8 mouse cellular contexts compared by ENCODE assay signal in the genomic region with DNA sequence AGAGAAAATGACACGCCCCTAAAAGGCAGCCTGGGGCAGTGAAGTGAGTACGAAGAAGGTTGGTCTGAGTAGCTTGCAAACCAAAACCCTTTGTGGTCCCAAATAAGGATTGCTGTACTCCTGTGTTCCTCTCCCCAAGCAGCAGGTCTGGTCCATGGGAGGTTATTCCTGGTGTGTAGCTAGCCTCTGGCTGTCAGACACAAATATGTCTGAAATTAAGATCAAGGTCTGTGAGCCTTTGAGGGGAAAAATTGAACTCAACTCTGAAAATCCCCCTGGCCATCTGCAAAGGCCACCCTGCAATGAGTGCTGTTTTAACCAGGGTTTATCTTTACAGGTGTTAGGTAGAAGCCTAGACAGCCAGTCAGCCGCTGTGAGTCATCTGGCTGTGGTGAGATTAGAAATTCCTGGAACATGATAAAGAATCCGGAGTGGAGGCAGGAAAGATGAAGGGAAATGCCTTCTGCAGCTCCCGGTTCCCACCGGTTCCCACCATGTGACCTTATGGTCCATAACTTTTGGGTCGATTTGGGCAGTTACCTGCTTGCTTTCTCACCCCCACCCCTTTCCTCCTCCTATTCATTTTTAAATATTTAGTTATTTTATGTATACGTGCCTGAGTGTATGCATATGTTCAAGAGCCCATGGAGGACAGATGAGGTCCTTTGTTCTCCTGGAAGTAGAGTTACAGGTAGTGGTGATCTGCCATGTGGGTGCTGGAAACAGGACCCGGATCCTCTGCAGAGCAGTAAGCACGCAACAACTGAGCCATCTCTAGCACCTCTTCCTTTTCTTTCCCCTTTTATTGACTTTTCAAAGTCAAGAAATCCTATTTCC.
DNase-seq lines count a peak whose midpoint lies in the region; ATAC-seq and TF ChIP-seq lines count a peak whose summit lies in the region.

No protein-coding gene starts in this region.

- H3K4me1 ChIP-seq in heart, embryonic 12.5 days (replicated peaks), result peaks cover 9% of the 10 kb centered on the region
- H3K4me1 ChIP-seq in embryonic facial prominence, embryonic 10.5 days, result peaks cover 8% of the 10 kb centered on the region; the same call in 1 of the 2 replicates
- H3K4me1 ChIP-seq in intestine, postnatal 0 days (replicated peaks; ENCODE audit: control insufficient read depth, insufficient read depth, low read length), result no peaks in the 10 kb centered on the region
- peaks cover 4% of the 10 kb centered on the region; the same call in 1 of the 2 replicates for H3K4me1 ChIP-seq in midbrain, embryonic 16.5 days (ENCODE audit: control insufficient read depth, insufficient read depth, low read length)

- H3K27me3 ChIP-seq in heart, embryonic 12.5 days (replicated peaks), result peaks cover 7% of the 10 kb centered on the region; the same call in 1 of the 2 replicates
- H3K27me3 ChIP-seq in embryonic facial prominence, embryonic 10.5 days (replicated peaks; ENCODE audit: low read depth, poor library complexity, severe bottlenecking), result peaks cover 59% of the 10 kb centered on the region
- H3K27me3 ChIP-seq in intestine, postnatal 0 days (replicated peaks; ENCODE audit: control insufficient read depth, insufficient read depth, low read length), result peaks cover 19% of the 10 kb centered on the region
- H3K27me3 ChIP-seq in midbrain, embryonic 16.5 days (ENCODE audit: control insufficient read depth, insufficient read depth, low read depth, low read length), result peaks cover 24% of the 10 kb centered on the region

- no peak for DNase-seq in heart, postnatal 14 days
- DNase-seq in embryonic facial prominence, embryonic 10.5 days (ENCODE audit: low spot score), result peak; percentile 18
- no peak for DNase-seq in thymus, postnatal 36 days
- no peak for DNase-seq in right cerebral cortex, postnatal 36 days (ENCODE audit: low spot score in 2 of 2)
- no peak for DNase-seq in cerebellum, adult 9-11 months

- no peak for TF ChIP-seq CTCF in intestine, postnatal 0 days (IDR thresholded peaks at IDR 0.05; ENCODE audit: low read depth)

- H3K27ac ChIP-seq in heart, embryonic 12.5 days (ENCODE audit: poor library complexity, severe bottlenecking), result no peak overlapping the region
- H3K27ac ChIP-seq in embryonic facial prominence, embryonic 10.5 days (replicated peaks), result no peak overlapping the region
- H3K27ac ChIP-seq in intestine, postnatal 0 days (ENCODE audit: low read depth, low read length), result no peak overlapping the region
- H3K27ac ChIP-seq in midbrain, embryonic 16.5 days (ENCODE audit: low read length), result no peak overlapping the region

- no peaks in the 10 kb centered on the region for H3K9me3 ChIP-seq in heart, embryonic 12.5 days (replicated peaks)
- H3K9me3 ChIP-seq in embryonic facial prominence, embryonic 10.5 days, result no peaks in the 10 kb centered on the region
- no peaks in the 10 kb centered on the region for H3K9me3 ChIP-seq in intestine, postnatal 0 days (ENCODE audit: control insufficient read depth)
- H3K9me3 ChIP-seq in midbrain, embryonic 16.5 days (replicated peaks; ENCODE audit: control insufficient read depth, low read length, poor library complexity, severe bottlenecking), result no peaks in the 10 kb centered on the region

- WGBS in heart, embryonic 12.5 days, result 6% methylated on average over 10 of the region's 10 CpGs
- WGBS in embryonic facial prominence, embryonic 10.5 days, result 10% methylated on average over 10 of the region's 10 CpGs
- 8% methylated on average over 10 of the region's 10 CpGs for WGBS in intestine, postnatal 0 days
- 16% methylated on average over 10 of the region's 10 CpGs for WGBS in midbrain, embryonic 16.5 days

- H3K4me2 ChIP-seq in heart, embryonic 12.5 days, result peak overlapping the region; percentile 88
- H3K4me2 ChIP-seq in intestine, postnatal 0 days (replicated peaks; ENCODE audit: low read depth), result peak overlapping the region; percentile 83
- peak overlapping the region; percentile 97 for H3K4me2 ChIP-seq in midbrain, embryonic 16.5 days (ENCODE audit: low read length)

- no peaks in the 10 kb centered on the region for H3K36me3 ChIP-seq in heart, embryonic 12.5 days
- no peaks in the 10 kb centered on the region for H3K36me3 ChIP-seq in embryonic facial prominence, embryonic 10.5 days (replicated peaks)
- no peaks in the 10 kb centered on the region for H3K36me3 ChIP-seq in intestine, postnatal 0 days (ENCODE audit: control insufficient read depth, insufficient read depth)
- no peaks in the 10 kb centered on the region for H3K36me3 ChIP-seq in midbrain, embryonic 16.5 days (ENCODE audit: control insufficient read depth, insufficient read depth, low read length)

- intact Hi-C loops in heart, postnatal 14 days (cut with DNase I), result loop anchor here (1.0 to 10.0 kb wide), 2 partner anchors 378 to 649 kb away; no protein-coding TSS in a partner anchor

- ATAC-seq in heart, embryonic 12.5 days (ENCODE audit: insufficient number of reproducible peaks, low FRiP score), result no peak; the same call in 1 of the 2 replicates
- peak; percentile 74 for ATAC-seq in intestine, postnatal 0 days
- peak; percentile 54; the same call in 1 of the 2 replicates for ATAC-seq in midbrain, embryonic 16.5 days

- H3K4me3 ChIP-seq in heart, embryonic 12.5 days, result peak overlapping the region; percentile 59
- H3K4me3 ChIP-seq in embryonic facial prominence, embryonic 10.5 days, result peak overlapping the region; percentile 57
- H3K4me3 ChIP-seq in intestine, postnatal 0 days (ENCODE audit: low read depth, low read length), result peak overlapping the region; percentile 49
- H3K4me3 ChIP-seq in midbrain, embryonic 16.5 days (ENCODE audit: low read depth, low read length), result peak overlapping the region; percentile 57

- no peak overlapping the region for H3K9ac ChIP-seq in heart, embryonic 12.5 days
- no peak overlapping the region for H3K9ac ChIP-seq in intestine, postnatal 0 days (ENCODE audit: low read depth, low read length)
- H3K9ac ChIP-seq in midbrain, embryonic 16.5 days (ENCODE audit: low read depth, low read length), result no peak overlapping the region
